ENCODE assay signal across 13 mouse cellular contexts in genomic region chr1:183188115-183189013, GRCm38 (mm10). TPM values are rescaled to one million over a fixed set of nuclear protein-coding genes. Genes with fewer than 3 reads are reported as not detected.
DNase-seq lines count a peak whose midpoint lies in the region; ATAC-seq lines count a peak whose summit lies in the region.
"Had no signal": no experiment of that assay in that cellular context is flagged by ENCODE, and none has a peak within 500 bp of the region (broad histone marks: within the 10 kb centered on the region; RNA-seq: fewer than 3 reads in every experiment).

No protein-coding gene starts in this region.

- peak; percentile 56 for DNase-seq in embryo, embryonic 10 days (ENCODE audit: low spot score)
- peak; percentile 45 for DNase-seq in embryo, embryonic 11 days
- peak; percentile 6 for DNase-seq in heart, adult 8-10 months (ENCODE audit: low spot score)
- DNase-seq in heart, postnatal 4 days, result peak; percentile 23
- no peak for DNase-seq in left cerebral cortex, adult 9 months (ENCODE audit: low spot score in 2 of 2)
- DNase-seq: adrenal gland, postnatal 14 days; gastrocnemius, postnatal 10 days; liver had no signal

- H3K9ac ChIP-seq in neural tube, embryonic 15.5 days (replicated peaks), result no peak overlapping the region
- no peak overlapping the region for H3K9ac ChIP-seq in intestine, embryonic 15.5 days
- H3K9ac ChIP-seq: forebrain, embryonic 12.5 days; lung, embryonic 15.5 days had no signal

- no peak overlapping the region for H3K27ac ChIP-seq in neural tube, embryonic 15.5 days (replicated peaks)
- H3K27ac ChIP-seq in intestine, embryonic 15.5 days, result no peak overlapping the region
- H3K27ac ChIP-seq: forebrain, embryonic 12.5 days; lung, embryonic 15.5 days had no signal

- no peaks in the 10 kb centered on the region for H3K27me3 ChIP-seq in neural tube, embryonic 15.5 days (replicated peaks)
- no peaks in the 10 kb centered on the region for H3K27me3 ChIP-seq in intestine, embryonic 15.5 days (replicated peaks)
- H3K27me3 ChIP-seq: forebrain, embryonic 12.5 days; lung, embryonic 15.5 days had no signal

- H3K4me3 ChIP-seq in neural tube, embryonic 15.5 days (replicated peaks), result no peak overlapping the region
- no peak overlapping the region for H3K4me3 ChIP-seq in intestine, embryonic 15.5 days (replicated peaks)
- H3K4me3 ChIP-seq: forebrain, embryonic 12.5 days; lung, embryonic 15.5 days had no signal

- H3K4me2 ChIP-seq in neural tube, embryonic 15.5 days, result no peak overlapping the region
- H3K4me2 ChIP-seq in intestine, embryonic 15.5 days (replicated peaks), result no peak overlapping the region
- H3K4me2 ChIP-seq: forebrain, embryonic 12.5 days; lung, embryonic 15.5 days had no signal

- H3K9me3 ChIP-seq in neural tube, embryonic 15.5 days (replicated peaks), result no peaks in the 10 kb centered on the region
- no peaks in the 10 kb centered on the region for H3K9me3 ChIP-seq in intestine, embryonic 15.5 days
- H3K9me3 ChIP-seq: forebrain, embryonic 12.5 days; lung, embryonic 15.5 days had no signal

- ATAC-seq in neural tube, embryonic 15.5 days (ENCODE audit: low FRiP score), result no peak
- no peak for ATAC-seq in intestine, embryonic 15.5 days
- ATAC-seq: hindbrain, embryonic 16.5 days had no signal

- H3K4me1 ChIP-seq in neural tube, embryonic 15.5 days, result peaks cover 22% of the 10 kb centered on the region; the same call in 1 of the 2 replicates
- H3K4me1 ChIP-seq in intestine, embryonic 15.5 days (replicated peaks), result 0 out of 2 replicates have a peak, but pooled peaks cover 3% of the 10 kb centered on the region

- WGBS in neural tube, embryonic 15.5 days, result 89% methylated on average over 20 of the region's 20 CpGs
- WGBS in intestine, embryonic 15.5 days, result 82% methylated on average over 20 of the region's 20 CpGs

- H3K36me3 ChIP-seq in neural tube, embryonic 15.5 days, result no peaks in the 10 kb centered on the region
- no peaks in the 10 kb centered on the region for H3K36me3 ChIP-seq in intestine, embryonic 15.5 days
- H3K36me3 ChIP-seq: forebrain, embryonic 12.5 days; lung, embryonic 15.5 days had no signal

RNA-seq across cellular contexts. Expression of gene Disp1, which starts 33.0 kb away (rescaled TPM):
- 1 to 10 TPM; 7.9 to 8.9 (median 8.0) TPM for total RNA-seq in heart, adult 8-10 months (2022)
- 10 to 100 TPM; 10.6 to 11.7 TPM for total RNA-seq in heart, postnatal 4 days (2021)
- 9.1 and 9.5 TPM in 2 replicates for polyA plus RNA-seq in neural tube, embryonic 15.5 days (2015; fragmentation: Nextera tagmentation; extraction: Ambion mirVana)
- 9.5 and 11.0 TPM in 2 replicates for polyA plus RNA-seq in intestine, embryonic 15.5 days (2015; fragmentation: Nextera tagmentation; extraction: Ambion mirVana)

Comparison
In these comparisons a context has a peak if more than half of its experiments do, and no peak if none do; other contexts are left out.
1. DNase-seq: peak in embryo, embryonic 10 days (single experiment), embryo, embryonic 11 days (single experiment), heart, adult 8-10 months (single experiment) and heart, postnatal 4 days (single experiment); none in left cerebral cortex, adult 9 months (0 of 2).